ENCODE assay signal across 23 mouse cellular contexts in the genomic region with DNA sequence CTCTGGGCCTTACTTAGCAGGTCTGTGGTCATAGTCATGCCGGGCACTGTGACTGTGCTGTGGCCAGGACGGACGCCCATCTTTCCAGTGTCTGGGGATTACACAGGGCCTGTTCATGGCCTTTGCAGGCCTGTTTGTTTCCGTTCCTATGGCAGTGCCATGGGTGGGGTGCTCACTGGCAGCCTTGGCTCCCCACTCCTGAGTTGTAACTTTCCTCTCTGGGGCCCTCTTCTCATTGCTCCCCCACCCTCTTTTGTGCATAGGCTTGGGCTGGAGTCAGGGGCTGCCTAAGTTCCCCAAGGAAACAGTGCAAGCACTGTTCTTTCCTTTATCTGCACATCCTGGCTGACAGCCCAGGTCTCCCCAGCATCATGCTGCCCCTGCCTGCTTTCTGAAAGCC.
DNase-seq lines count a peak whose midpoint lies in the region; ATAC-seq and TF ChIP-seq lines count a peak whose summit lies in the region.
"Had no signal": no experiment of that assay in that cellular context is flagged by ENCODE, and none has a peak within 500 bp of the region (broad histone marks: within the 10 kb centered on the region; RNA-seq: fewer than 3 reads in every experiment).

No protein-coding gene starts in this region.

- H3K4me1 ChIP-seq in forebrain, embryonic 14.5 days (ENCODE audit: control insufficient read depth, insufficient read depth, low read length): peaks cover 5% of the 10 kb centered on the region; the same call in 1 of the 2 replicates
- no peaks in the 10 kb centered on the region for H3K4me1 ChIP-seq in forebrain, embryonic 11.5 days (replicated peaks; ENCODE audit: control insufficient read depth, insufficient read depth, low read length)
- no peaks in the 10 kb centered on the region for H3K4me1 ChIP-seq in hindbrain, embryonic 15.5 days (replicated peaks)
- H3K4me1 ChIP-seq in hindbrain, embryonic 10.5 days (replicated peaks): no peaks in the 10 kb centered on the region
- no peaks in the 10 kb centered on the region for H3K4me1 ChIP-seq in midbrain, postnatal 0 days (ENCODE audit: insufficient read depth, low read length)
- H3K4me1 ChIP-seq in kidney, embryonic 15.5 days: no peaks in the 10 kb centered on the region
- H3K4me1 ChIP-seq: forebrain, embryonic 12.5 days; limb, embryonic 12.5 days; liver, embryonic 13.5 days had no signal

- H3K9me3 ChIP-seq in forebrain, embryonic 14.5 days (replicated peaks; ENCODE audit: control insufficient read depth, low read length): no peaks in the 10 kb centered on the region
- no peaks in the 10 kb centered on the region for H3K9me3 ChIP-seq in forebrain, embryonic 11.5 days (ENCODE audit: control insufficient read depth, low read length)
- H3K9me3 ChIP-seq in hindbrain, embryonic 15.5 days: no peaks in the 10 kb centered on the region
- H3K9me3 ChIP-seq in hindbrain, embryonic 10.5 days: no peaks in the 10 kb centered on the region
- H3K9me3 ChIP-seq in midbrain, postnatal 0 days (ENCODE audit: low read length): no peaks in the 10 kb centered on the region
- no peaks in the 10 kb centered on the region for H3K9me3 ChIP-seq in kidney, embryonic 15.5 days (replicated peaks)
- H3K9me3 ChIP-seq: forebrain, embryonic 12.5 days; limb, embryonic 12.5 days; liver, embryonic 13.5 days had no signal

- no peak for TF ChIP-seq CTCF in brain, embryonic 14.5 days (IDR thresholded peaks at IDR 0.05; ENCODE audit: borderline replicate concordance, extremely low read depth, insufficient read depth, insufficient read length)
- TF ChIP-seq CTCF in midbrain, postnatal 0 days (IDR thresholded peaks at IDR 0.05): no peak

- H3K27ac ChIP-seq in forebrain, embryonic 14.5 days (ENCODE audit: low read depth, low read length): no peak overlapping the region
- H3K27ac ChIP-seq in forebrain, embryonic 11.5 days (ENCODE audit: low read depth, low read length): no peak overlapping the region
- peak overlapping the region; percentile 43 for H3K27ac ChIP-seq in hindbrain, embryonic 15.5 days (replicated peaks)
- H3K27ac ChIP-seq in hindbrain, embryonic 10.5 days: no peak overlapping the region
- peak overlapping the region; percentile 27; the same call in 1 of the 2 replicates for H3K27ac ChIP-seq in midbrain, postnatal 0 days (ENCODE audit: low read depth, low read length)
- H3K27ac ChIP-seq in kidney, embryonic 15.5 days: no peak overlapping the region
- H3K27ac ChIP-seq: forebrain, embryonic 12.5 days; heart, adult 2 months; layer of hippocampus, adult 2 months; left cerebral cortex, adult 2 months; limb, embryonic 12.5 days; liver, embryonic 13.5 days had no signal

- no peak overlapping the region for H3K4me2 ChIP-seq in forebrain, embryonic 14.5 days (ENCODE audit: low read length)
- no peak overlapping the region for H3K4me2 ChIP-seq in forebrain, embryonic 11.5 days (ENCODE audit: low read depth, low read length, severe bottlenecking)
- H3K4me2 ChIP-seq in hindbrain, embryonic 15.5 days: no peak overlapping the region
- H3K4me2 ChIP-seq in midbrain, postnatal 0 days (ENCODE audit: low read depth, low read length, poor library complexity, severe bottlenecking): no peak overlapping the region
- no peak overlapping the region for H3K4me2 ChIP-seq in kidney, embryonic 15.5 days
- H3K4me2 ChIP-seq: forebrain, embryonic 12.5 days; limb, embryonic 12.5 days; liver, embryonic 13.5 days had no signal

- H3K36me3 ChIP-seq in forebrain, embryonic 14.5 days (ENCODE audit: control insufficient read depth, insufficient read depth, low read length): no peaks in the 10 kb centered on the region
- H3K36me3 ChIP-seq in forebrain, embryonic 11.5 days (ENCODE audit: control insufficient read depth, insufficient read depth, low read length): no peaks in the 10 kb centered on the region
- H3K36me3 ChIP-seq in hindbrain, embryonic 15.5 days: no peaks in the 10 kb centered on the region
- no peaks in the 10 kb centered on the region for H3K36me3 ChIP-seq in hindbrain, embryonic 10.5 days
- no peaks in the 10 kb centered on the region for H3K36me3 ChIP-seq in midbrain, postnatal 0 days (ENCODE audit: insufficient read depth, low read length)
- H3K36me3 ChIP-seq in kidney, embryonic 15.5 days: no peaks in the 10 kb centered on the region
- H3K36me3 ChIP-seq: forebrain, embryonic 12.5 days; limb, embryonic 12.5 days; liver, embryonic 13.5 days had no signal

- no peak overlapping the region for H3K9ac ChIP-seq in forebrain, embryonic 14.5 days (ENCODE audit: low read length)
- H3K9ac ChIP-seq in forebrain, embryonic 11.5 days (ENCODE audit: low read length): no peak overlapping the region
- H3K9ac ChIP-seq in hindbrain, embryonic 15.5 days: no peak overlapping the region
- no peak overlapping the region for H3K9ac ChIP-seq in midbrain, postnatal 0 days (replicated peaks; ENCODE audit: low read length, poor library complexity, severe bottlenecking)
- H3K9ac ChIP-seq in kidney, embryonic 15.5 days: no peak overlapping the region
- H3K9ac ChIP-seq: forebrain, embryonic 12.5 days; limb, embryonic 12.5 days; liver, embryonic 13.5 days had no signal

- H3K27me3 ChIP-seq in forebrain, embryonic 14.5 days (replicated peaks; ENCODE audit: control insufficient read depth, insufficient read depth, low read length): no peaks in the 10 kb centered on the region
- H3K27me3 ChIP-seq in forebrain, embryonic 11.5 days (ENCODE audit: control insufficient read depth, insufficient read depth, low read length): no peaks in the 10 kb centered on the region
- H3K27me3 ChIP-seq in hindbrain, embryonic 15.5 days: no peaks in the 10 kb centered on the region
- no peaks in the 10 kb centered on the region; the same call in 1 of the 2 replicates for H3K27me3 ChIP-seq in hindbrain, embryonic 10.5 days (ENCODE audit: insufficient read depth, poor library complexity, severe bottlenecking)
- no peaks in the 10 kb centered on the region for H3K27me3 ChIP-seq in midbrain, postnatal 0 days (ENCODE audit: insufficient read depth, low read length)
- H3K27me3 ChIP-seq in kidney, embryonic 15.5 days: 0 out of 2 replicates have a peak, but pooled peaks cover 9% of the 10 kb centered on the region
- H3K27me3 ChIP-seq: limb, embryonic 12.5 days had no signal

- peak; percentile 45 for DNase-seq in forebrain, embryonic 14.5 days (ENCODE audit: low spot score)
- no peak for DNase-seq in forebrain, embryonic 11.5 days (ENCODE audit: low spot score)
- DNase-seq in hindbrain, embryonic 10.5 days (ENCODE audit: low spot score): no peak
- DNase-seq in brain, embryonic 14.5 days (ENCODE audit: low read depth): peak; percentile 83
- peak; percentile 65 for DNase-seq in midbrain, postnatal 0 days (ENCODE audit: low spot score)
- no peak for DNase-seq in c-Kit-positive CD71-positive TER-119-positive erythroid progenitor cells, embryonic 14.5 days (ENCODE audit: low spot score)
- DNase-seq: cerebellum, adult 9-11 months; gastrocnemius, postnatal 14 days; heart, adult 2 months; heart, postnatal 36 days; kidney, adult 11 months; kidney, postnatal 10 days; liver, embryonic 13.5 days; right cerebral cortex, postnatal 25 days; thymus, postnatal 25 days had no signal

- WGBS in forebrain, embryonic 14.5 days: 71% methylated on average over 4 of the region's 4 CpGs
- WGBS in forebrain, embryonic 11.5 days: 84% methylated on average over 4 of the region's 4 CpGs
- 72% methylated on average over 4 of the region's 4 CpGs for WGBS in hindbrain, embryonic 15.5 days
- 89% methylated on average over 4 of the region's 4 CpGs for WGBS in hindbrain, embryonic 10.5 days
- whole genome bisulfite sequencing in midbrain, postnatal 0 days: 74% methylated on average over 4 of the region's 4 CpGs
- 94% methylated on average over 4 of the region's 4 CpGs for WGBS in kidney, embryonic 15.5 days

- no peak for ATAC-seq in forebrain, embryonic 14.5 days
- no peak for ATAC-seq in forebrain, embryonic 11.5 days (replicated peaks; ENCODE audit: low FRiP score)
- peak; percentile 68 for ATAC-seq in hindbrain, embryonic 15.5 days (ENCODE audit: low FRiP score, low read depth)
- peak; percentile 71 for ATAC-seq in midbrain, postnatal 0 days (ENCODE audit: low FRiP score)
- no peak for ATAC-seq in kidney, embryonic 15.5 days (replicated peaks; ENCODE audit: low FRiP score)
- ATAC-seq: lung, postnatal 0 days had no signal

- TF ChIP-seq POLR2A in brain, embryonic 14.5 days (IDR thresholded peaks at IDR 0.05; ENCODE audit: borderline replicate concordance, extremely low read depth, insufficient read depth, insufficient read length, poor library complexity, severe bottlenecking): no peak

- H3K4me3 ChIP-seq in forebrain, embryonic 14.5 days (ENCODE audit: low read depth, low read length): no peak overlapping the region
- no peak overlapping the region for H3K4me3 ChIP-seq in forebrain, embryonic 11.5 days (ENCODE audit: low read depth, low read length)
- no peak overlapping the region for H3K4me3 ChIP-seq in hindbrain, embryonic 15.5 days
- H3K4me3 ChIP-seq in hindbrain, embryonic 10.5 days: no peak overlapping the region
- H3K4me3 ChIP-seq in midbrain, postnatal 0 days (ENCODE audit: low read depth, low read length): no peak overlapping the region
- H3K4me3 ChIP-seq in kidney, embryonic 15.5 days (replicated peaks): no peak overlapping the region
- H3K4me3 ChIP-seq: forebrain, embryonic 12.5 days; heart, adult 2 months; layer of hippocampus, adult 2 months; left cerebral cortex, adult 2 months; limb, embryonic 12.5 days; liver, embryonic 13.5 days; megakaryocyte, embryonic 14.5 days had no signal

Comparison
In these comparisons a context has a peak if more than half of its experiments do, and no peak if none do; other contexts are left out.
1. DNase-seq: peak in forebrain, embryonic 14.5 days (single experiment), brain, embryonic 14.5 days (single experiment) and midbrain, postnatal 0 days (single experiment); none in forebrain, embryonic 11.5 days (single experiment), hindbrain, embryonic 10.5 days (single experiment) and c-Kit-positive CD71-positive TER-119-positive erythroid progenitor cells, embryonic 14.5 days (single experiment).
2. H3K27ac ChIP-seq: peak in hindbrain, embryonic 15.5 days (single experiment) and midbrain, postnatal 0 days (single experiment); none in forebrain, embryonic 14.5 days (single experiment), forebrain, embryonic 11.5 days (single experiment), hindbrain, embryonic 10.5 days (single experiment) and kidney, embryonic 15.5 days (single experiment).
3. ATAC-seq: peak in hindbrain, embryonic 15.5 days (single experiment) and midbrain, postnatal 0 days (single experiment); none in forebrain, embryonic 14.5 days (single experiment), forebrain, embryonic 11.5 days (single experiment) and kidney, embryonic 15.5 days (single experiment).